Mouse (Mus musculus) E14TG2a.4 (cell line): Measurements from ENCODE around the gene Trpc5.

Experiments used
- H3K27me3 ChIP-seq: 2 replicates; pipeline ENCODE4 v1.6.1; 2014; ENCODE audit warnings: low read length, control low read depth; ENCODE audit not compliant: insufficient read depth
- H3K36me3 ChIP-seq: 2 replicates; pipeline ENCODE4 v1.6.1; 2014; ENCODE audit warnings: low read length, control low read depth; ENCODE audit not compliant: insufficient read depth
- H3K4me1 ChIP-seq: replicated peaks from 2 replicates; pipeline ENCODE4 v1.6.1; 2014; ENCODE audit warnings: low read depth, low read length, control low read depth
- H3K4me3 ChIP-seq: replicated peaks from 2 replicates; pipeline ENCODE4 v1.5.1; 2014; ENCODE audit warnings: mild to moderate bottlenecking, low read length
- H3K9me3 ChIP-seq: 2 replicates; pipeline ENCODE4 v1.6.1; 2014; ENCODE audit warnings: low read length, control low read depth
- CTCF ChIP-seq: conservative IDR thresholded peaks from 2 replicates; pipeline ENCODE4 v1.5.1; 2014; ENCODE audit warnings: low read length
- NANOG ChIP-seq: IDR thresholded peaks from 2 replicates; pipeline ENCODE4 v1.6.1; 2014; ENCODE audit warnings: borderline replicate concordance, low read length, mixed read lengths
- POU5F1 ChIP-seq: IDR thresholded peaks from 2 replicates; pipeline ENCODE4 v1.6.1; 2014; ENCODE audit warnings: low read length, borderline replicate concordance

Gene Trpc5

GRCm38 (mm10) chrX:144688142-144688206 is at the start of gene Trpc5:
TSS of gene Trpc5 (minus strand) at chrX:144688180.
- peaks cover 37% of the 10 kb centered on the region for H3K27me3 ChIP-seq
- peak within 1 kb of the TSS; percentile 55 for H3K4me3 ChIP-seq
- peaks cover 10% of the 10 kb centered on the region for H3K4me1 ChIP-seq
- TF ChIP-seq NANOG (no peak), POU5F1 (no peak), CTCF (no peak)
- no peaks in the 10 kb centered on the region for H3K36me3 ChIP-seq
- no peaks in the 10 kb centered on the region for H3K9me3 ChIP-seq

- Histone ChIP-seq H3K4me1 (no peaks in the 10 kb centered on the region), H3K36me3 (no peaks in the 10 kb centered on the region), H3K4me3 (no peak overlapping the region), H3K27me3 (no peaks in the 10 kb centered on the region), H3K9me3 (no peaks in the 10 kb centered on the region)
- no peak for TF ChIP-seq CTCF
- TF ChIP-seq POU5F1: no peak
These were observed 28.4 kb upstream of the Trpc5 start for GRCm38 (mm10) chrX:144716330-144716729.

- Histone ChIP-seq H3K9me3 (no peaks in the 10 kb centered on the region), H3K27me3 (peaks cover 37% of the 10 kb centered on the region), H3K36me3 (no peaks in the 10 kb centered on the region), H3K4me1 (peaks cover 10% of the 10 kb centered on the region), H3K4me3 (no peak overlapping the region)
- no peak for TF ChIP-seq CTCF
- no peak for TF ChIP-seq POU5F1
- TF ChIP-seq NANOG: no peak
These were observed 1.8 kb upstream of the Trpc5 start for GRCm38 (mm10) chrX:144689859-144690181.

- no peaks in the 10 kb centered on the region for H3K36me3 ChIP-seq
- H3K27me3 ChIP-seq: peaks cover 37% of the 10 kb centered on the region
- no peak for TF ChIP-seq POU5F1
- TF ChIP-seq NANOG: no peak
- no peak for TF ChIP-seq CTCF
- peaks cover 10% of the 10 kb centered on the region for H3K4me1 ChIP-seq
- H3K9me3 ChIP-seq: no peaks in the 10 kb centered on the region
- peak overlapping the region; percentile 55 for H3K4me3 ChIP-seq
These were observed 1.3 kb upstream of the Trpc5 start for GRCm38 (mm10) chrX:144689119-144689858.

GRCm38 (mm10) chrX:144688207-144689118 is 483 bp upstream of the Trpc5 start, which contains the start of gene Rtl4:
TSS of gene Rtl4 (plus strand) at chrX:144688907.
- no peaks in the 10 kb centered on the region for H3K36me3 ChIP-seq
- no peaks in the 10 kb centered on the region for H3K9me3 ChIP-seq
- peaks cover 10% of the 10 kb centered on the region for H3K4me1 ChIP-seq
- TF ChIP-seq POU5F1 (no peak), CTCF (no peak), NANOG (no peak)
- H3K27me3 ChIP-seq: peaks cover 37% of the 10 kb centered on the region
- peak within 1 kb of the TSS; percentile 55 for H3K4me3 ChIP-seq

GRCm38 (mm10) chrX:144687742-144688141 is 238 bp downstream of the Trpc5 start:
- no peaks in the 10 kb centered on the region for H3K36me3 ChIP-seq
- H3K27me3 ChIP-seq: peaks cover 37% of the 10 kb centered on the region
- peaks cover 10% of the 10 kb centered on the region for H3K4me1 ChIP-seq
- no peak overlapping the region for H3K4me3 ChIP-seq
- TF ChIP-seq POU5F1: no peak
- no peak for TF ChIP-seq NANOG
- TF ChIP-seq CTCF: no peak
- H3K9me3 ChIP-seq: no peaks in the 10 kb centered on the region

- Histone ChIP-seq H3K36me3 (no peaks in the 10 kb centered on the region), H3K4me3 (no peak overlapping the region), H3K27me3 (no peaks in the 10 kb centered on the region), H3K4me1 (no peaks in the 10 kb centered on the region), H3K9me3 (no peaks in the 10 kb centered on the region)
- TF ChIP-seq NANOG: no peak
- TF ChIP-seq POU5F1: no peak
- TF ChIP-seq CTCF: no peak
These were observed 35.8 kb downstream of the Trpc5 start for GRCm38 (mm10) chrX:144652196-144652595.

GRCm38 (mm10) chrX:144645394-144645793 is 42.6 kb downstream of the Trpc5 start:
- no peaks in the 10 kb centered on the region for H3K4me1 ChIP-seq
- H3K27me3 ChIP-seq: no peaks in the 10 kb centered on the region
- no peak overlapping the region for H3K4me3 ChIP-seq
- H3K36me3 ChIP-seq: no peaks in the 10 kb centered on the region
- TF ChIP-seq CTCF: peak; percentile 26
- TF ChIP-seq NANOG: no peak
- TF ChIP-seq POU5F1: no peak
- no peaks in the 10 kb centered on the region for H3K9me3 ChIP-seq

GRCm38 (mm10) chrX:144644756-144645155 is 43.2 kb downstream of the Trpc5 start:
- H3K27me3 ChIP-seq: no peaks in the 10 kb centered on the region
- no peaks in the 10 kb centered on the region for H3K9me3 ChIP-seq
- no peak overlapping the region for H3K4me3 ChIP-seq
- no peaks in the 10 kb centered on the region for H3K36me3 ChIP-seq
- no peaks in the 10 kb centered on the region for H3K4me1 ChIP-seq
- TF ChIP-seq NANOG (no peak), POU5F1 (no peak), CTCF (no peak)
